ENCODE assay signal across 16 mouse cellular contexts in the genomic region with DNA sequence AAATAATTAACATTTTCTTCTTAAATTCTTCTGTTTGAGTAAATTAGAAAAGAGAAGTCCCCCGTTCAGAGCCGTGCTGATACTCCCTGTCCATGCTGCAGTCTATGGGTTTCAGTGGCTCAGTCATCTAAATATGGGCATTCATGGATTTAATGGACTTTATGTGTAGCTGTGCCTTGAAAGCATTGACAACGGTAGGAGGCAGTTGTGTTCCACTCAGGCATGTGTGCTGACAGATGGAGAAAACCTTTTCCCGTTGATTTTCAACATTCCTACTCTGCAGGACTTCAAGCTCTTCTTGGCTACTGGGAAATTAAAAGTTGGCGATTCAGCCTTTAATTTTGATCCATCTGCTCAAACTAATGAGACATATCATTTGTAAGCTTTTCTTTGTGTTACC.
DNase-seq lines count a peak whose midpoint lies in the region; ATAC-seq and TF ChIP-seq lines count a peak whose summit lies in the region.
"Had no signal": no experiment of that assay in that cellular context is flagged by ENCODE, and none has a peak within 500 bp of the region (broad histone marks: within the 10 kb centered on the region; RNA-seq: fewer than 3 reads in every experiment).

No protein-coding gene starts in this region.

- intact Hi-C loops in heart, adult 2 months (cut with DNase I): no loop called here

- no peak overlapping the region for H3K4me2 ChIP-seq in forebrain, embryonic 11.5 days (ENCODE audit: low read depth, low read length, severe bottlenecking)
- no peak overlapping the region for H3K4me2 ChIP-seq in forebrain, embryonic 14.5 days (ENCODE audit: low read length)
- H3K4me2 ChIP-seq: intestine, embryonic 15.5 days; stomach, embryonic 15.5 days had no signal

- no peak for TF ChIP-seq CTCF in heart, adult 2 months (IDR thresholded peaks at IDR 0.05)

- H3K79me2 ChIP-seq in heart, adult 2 months (replicated peaks; ENCODE audit: control insufficient read depth, insufficient read depth, low read length): no peaks in the 10 kb centered on the region

- no peak overlapping the region for H3K27ac ChIP-seq in forebrain, embryonic 11.5 days (ENCODE audit: low read depth, low read length)
- H3K27ac ChIP-seq in forebrain, embryonic 10.5 days: no peak overlapping the region
- no peak overlapping the region for H3K27ac ChIP-seq in forebrain, embryonic 14.5 days (ENCODE audit: low read depth, low read length)
- H3K27ac ChIP-seq in heart, adult 2 months: no peak overlapping the region
- H3K27ac ChIP-seq: intestine, embryonic 15.5 days; stomach, embryonic 15.5 days had no signal

- no peak for TF ChIP-seq POLR2A in heart, adult 2 months (IDR thresholded peaks at IDR 0.05; ENCODE audit: insufficient read depth, low read depth, low read length)

- no peaks in the 10 kb centered on the region for H3K4me1 ChIP-seq in forebrain, embryonic 11.5 days (replicated peaks; ENCODE audit: control insufficient read depth, insufficient read depth, low read length)
- H3K4me1 ChIP-seq in forebrain, embryonic 10.5 days: peaks cover 6% of the 10 kb centered on the region; the same call in 1 of the 2 replicates
- no peaks in the 10 kb centered on the region for H3K4me1 ChIP-seq in forebrain, embryonic 14.5 days (ENCODE audit: control insufficient read depth, insufficient read depth, low read length)
- H3K4me1 ChIP-seq in heart, adult 2 months (ENCODE audit: control insufficient read depth, insufficient read depth, low read length): no peaks in the 10 kb centered on the region
- H3K4me1 ChIP-seq: intestine, embryonic 15.5 days; stomach, embryonic 15.5 days had no signal

- no peaks in the 10 kb centered on the region for H3K9me3 ChIP-seq in forebrain, embryonic 11.5 days (ENCODE audit: control insufficient read depth, low read length)
- H3K9me3 ChIP-seq in forebrain, embryonic 10.5 days: no peaks in the 10 kb centered on the region
- H3K9me3 ChIP-seq in forebrain, embryonic 14.5 days (replicated peaks; ENCODE audit: control insufficient read depth, low read length): no peaks in the 10 kb centered on the region
- H3K9me3 ChIP-seq: intestine, embryonic 15.5 days; stomach, embryonic 15.5 days had no signal

- peak; percentile 69 for ATAC-seq in forebrain, embryonic 11.5 days (replicated peaks; ENCODE audit: low FRiP score)
- ATAC-seq in forebrain, embryonic 14.5 days: peak; percentile 71; the same call in 1 of the 2 replicates
- ATAC-seq: intestine, embryonic 15.5 days; Patski had no signal

- DNase-seq in forebrain, embryonic 11.5 days (ENCODE audit: low spot score): no peak
- DNase-seq in forebrain, embryonic 10.5 days (ENCODE audit: extremely low spot score, low spot score): no peak
- DNase-seq in retina, embryonic 14.5 days (ENCODE audit: low spot score): peak; percentile 3
- no peak for DNase-seq in retina, postnatal 1 day
- peak; percentile 60 for DNase-seq in forebrain, embryonic 14.5 days (ENCODE audit: low spot score)
- DNase-seq in heart, adult 11 months: no peak
- no peak for DNase-seq in B cell, adult 2 months
- no peak for DNase-seq in heart, adult 2 months
- DNase-seq: heart, adult 18-20 months; kidney, postnatal 14 days; lung, adult 18-20 months; thymus, postnatal 25 days had no signal

- TF ChIP-seq EP300 in heart, adult 2 months (IDR thresholded peaks at IDR 0.05; ENCODE audit: insufficient read depth, low read depth, low read length): no peak

- no peak overlapping the region for H3K9ac ChIP-seq in forebrain, embryonic 11.5 days (ENCODE audit: low read length)
- H3K9ac ChIP-seq in forebrain, embryonic 14.5 days (ENCODE audit: low read length): no peak overlapping the region
- no peak overlapping the region for H3K9ac ChIP-seq in heart, adult 2 months (ENCODE audit: low read depth, low read length)
- H3K9ac ChIP-seq: intestine, embryonic 15.5 days; stomach, embryonic 15.5 days had no signal

- no peaks in the 10 kb centered on the region for H3K27me3 ChIP-seq in forebrain, embryonic 11.5 days (ENCODE audit: control insufficient read depth, insufficient read depth, low read length)
- no peaks in the 10 kb centered on the region for H3K27me3 ChIP-seq in forebrain, embryonic 10.5 days (ENCODE audit: poor library complexity, severe bottlenecking)
- H3K27me3 ChIP-seq in forebrain, embryonic 14.5 days (replicated peaks; ENCODE audit: control insufficient read depth, insufficient read depth, low read length): no peaks in the 10 kb centered on the region
- H3K27me3 ChIP-seq in heart, adult 2 months (ENCODE audit: control insufficient read depth, insufficient read depth, low read length): no peaks in the 10 kb centered on the region
- H3K27me3 ChIP-seq: intestine, embryonic 15.5 days; Patski; stomach, embryonic 15.5 days had no signal

- no peak overlapping the region for H3K4me3 ChIP-seq in forebrain, embryonic 11.5 days (ENCODE audit: low read depth, low read length)
- H3K4me3 ChIP-seq in forebrain, embryonic 10.5 days: no peak overlapping the region
- H3K4me3 ChIP-seq in forebrain, embryonic 14.5 days (ENCODE audit: low read depth, low read length): no peak overlapping the region
- H3K4me3 ChIP-seq in heart, adult 2 months: no peak overlapping the region
- H3K4me3 ChIP-seq: erythroblast, embryonic 14.5 days; intestine, embryonic 15.5 days; stomach, embryonic 15.5 days had no signal

- 38% methylated on average over 5 of the region's 5 CpGs for WGBS in forebrain, embryonic 11.5 days
- 47% methylated on average over 5 of the region's 5 CpGs for WGBS in forebrain, embryonic 10.5 days
- 11% methylated on average over 5 of the region's 5 CpGs for WGBS in forebrain, embryonic 14.5 days
- 80% methylated on average over 5 of the region's 5 CpGs for WGBS in heart, adult 2 months

- H3K36me3 ChIP-seq in forebrain, embryonic 11.5 days (ENCODE audit: control insufficient read depth, insufficient read depth, low read length): no peaks in the 10 kb centered on the region
- H3K36me3 ChIP-seq in forebrain, embryonic 10.5 days (replicated peaks): peaks cover 4% of the 10 kb centered on the region; the same call in 1 of the 2 replicates
- H3K36me3 ChIP-seq in forebrain, embryonic 14.5 days (ENCODE audit: control insufficient read depth, insufficient read depth, low read length): no peaks in the 10 kb centered on the region
- H3K36me3 ChIP-seq in heart, adult 2 months (ENCODE audit: control insufficient read depth, insufficient read depth, low read length): no peaks in the 10 kb centered on the region
- H3K36me3 ChIP-seq: intestine, embryonic 15.5 days; stomach, embryonic 15.5 days had no signal

Comparison
In these comparisons a context has a peak if more than half of its experiments do, and no peak if none do; other contexts are left out.
1. DNase-seq: peak in retina, embryonic 14.5 days (single experiment) and forebrain, embryonic 14.5 days (single experiment); none in forebrain, embryonic 11.5 days (single experiment), forebrain, embryonic 10.5 days (single experiment), retina, postnatal 1 day (single experiment), heart, adult 11 months (single experiment), B cell, adult 2 months (0 of 2) and heart, adult 2 months (0 of 2).